Mouse (Mus musculus): ENCODE measurements at regions not wholly inside any gene's neighbourhood (a gene's known extent, or its start where the extent isn't known, plus 50 kb on each side); places are given as distances from the start of the nearest gene placed in this dataset.
A peak's percentile ranks its signal among the peaks of the same experiment; 100 is the strongest.

DNA sequence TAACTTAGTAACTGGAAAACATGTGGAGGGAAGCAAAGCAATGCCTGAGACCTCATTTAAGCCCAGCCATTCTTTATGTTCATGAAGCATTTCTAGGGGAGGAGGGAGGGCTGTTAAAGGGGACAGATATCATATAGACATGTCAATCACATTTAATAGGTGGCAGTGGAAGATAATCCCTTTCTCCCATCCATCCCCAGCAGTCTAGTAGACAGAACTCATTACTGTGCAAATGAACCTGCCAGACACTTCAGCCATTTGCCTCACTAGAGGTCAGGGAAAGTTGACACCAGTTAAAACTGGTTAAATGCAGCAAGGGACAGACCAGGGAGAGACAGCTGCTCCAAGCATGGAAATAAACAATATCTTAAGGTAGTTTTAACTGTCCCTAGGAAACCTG is 359.1 kb downstream of the Slc6a15 start:
- Histone ChIP-seq H3K4me1 (peaks cover 16% of the 10 kb centered on the region), H3K36me3 (replicated peaks) (no peaks in the 10 kb centered on the region), H3K27me3 (replicated peaks; ENCODE audit: low read depth, poor library complexity, severe bottlenecking) (no peaks in the 10 kb centered on the region), H3K4me3 (no peak overlapping the region), H3K9me3 (no peaks in the 10 kb centered on the region), H3K27ac (replicated peaks) (0 out of 2 replicates have a peak overlapping the region, but pooled peaks have one; percentile 14)
- DNase-seq (ENCODE audit: low spot score): peak; percentile 41

DNA sequence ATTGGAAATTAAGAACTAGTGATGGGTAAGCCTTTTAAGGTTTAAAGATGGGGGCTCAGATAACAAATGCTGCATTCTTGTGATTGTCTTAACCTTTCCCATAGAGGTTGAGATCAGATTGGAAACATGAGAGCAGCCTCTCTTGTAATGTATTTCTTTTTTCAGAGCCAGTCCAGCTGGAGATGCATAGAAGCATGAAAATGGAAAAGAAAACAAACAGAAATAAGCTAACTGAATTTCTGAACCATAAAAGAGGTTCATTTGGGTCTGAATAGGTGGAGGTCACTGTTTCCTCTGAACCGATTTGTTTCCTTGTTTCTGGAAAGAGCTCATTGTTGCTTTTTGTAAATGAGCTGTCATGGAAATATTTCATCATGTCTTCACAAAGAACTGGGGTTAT is 363.9 kb downstream of the Slc6a15 start:
- Histone ChIP-seq H3K9me3 (no peaks in the 10 kb centered on the region), H3K27ac (replicated peaks) (no peak overlapping the region)
- no peak for DNase-seq (ENCODE audit: low spot score)

DNA sequence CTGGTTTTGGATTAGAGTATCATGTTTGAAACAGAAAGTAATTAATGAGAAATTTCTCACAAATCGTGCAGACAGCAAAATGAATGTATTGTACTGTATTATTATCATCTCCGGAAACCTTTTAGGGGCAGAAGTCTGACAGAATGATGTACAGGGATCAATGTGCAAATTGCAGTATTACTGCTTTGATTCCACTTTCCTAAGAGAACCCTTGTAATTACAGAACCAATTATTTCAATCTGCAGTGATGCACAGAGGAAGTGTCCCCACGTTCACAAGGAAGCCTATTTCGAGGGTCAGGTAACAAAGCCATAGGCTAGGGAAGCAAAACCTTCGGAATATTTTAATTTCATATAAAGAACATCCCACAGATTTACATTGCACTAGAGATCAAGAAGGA is 364.4 kb downstream of the Slc6a15 start:
- Histone ChIP-seq H3K27me3 (replicated peaks; ENCODE audit: low read depth, poor library complexity, severe bottlenecking) (no peaks in the 10 kb centered on the region), H3K27ac (replicated peaks) (no peak overlapping the region), H3K9me3 (no peaks in the 10 kb centered on the region), H3K4me1 (peaks cover 11% of the 10 kb centered on the region), H3K4me3 (no peak overlapping the region), H3K36me3 (replicated peaks) (no peaks in the 10 kb centered on the region)
- DNase-seq (ENCODE audit: low spot score): no peak
- WGBS: 63% methylated on average over 5 of the region's 5 CpGs

More for the DNA sequence above, 363.9 kb downstream of the Slc6a15 start:
- 29% methylated on average over 1 of the region's 1 CpGs for WGBS
- peaks cover 14% of the 10 kb centered on the region for H3K4me1 ChIP-seq
- H3K4me3 ChIP-seq: no peak overlapping the region
- H3K27me3 ChIP-seq (replicated peaks; ENCODE audit: low read depth, poor library complexity, severe bottlenecking): no peaks in the 10 kb centered on the region
- H3K36me3 ChIP-seq (replicated peaks): no peaks in the 10 kb centered on the region

DNA sequence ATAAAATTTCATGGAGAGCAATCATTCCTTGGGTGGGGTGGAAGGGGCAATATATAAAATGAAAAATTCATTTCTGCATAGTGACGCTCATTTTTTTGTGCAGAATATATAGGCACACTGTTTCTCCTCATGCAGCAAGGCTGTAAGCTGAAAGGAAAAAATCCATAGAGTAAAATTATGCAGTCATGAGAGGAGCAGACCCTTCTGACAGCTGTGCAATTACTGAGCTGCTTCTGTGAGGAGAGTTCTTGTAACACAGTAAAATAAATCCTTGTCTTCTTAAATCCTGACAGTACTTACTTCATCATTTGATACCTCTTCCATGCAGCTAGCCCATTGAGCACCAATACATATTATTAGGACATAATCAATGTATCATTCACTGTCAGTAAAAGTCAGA is 362.7 kb upstream of the Gm21293 start:
- no peaks in the 10 kb centered on the region for H3K9me3 ChIP-seq
- H3K36me3 ChIP-seq (replicated peaks): no peaks in the 10 kb centered on the region
- WGBS: 92% methylated on average over 1 of the region's 1 CpGs
- no peak for DNase-seq (ENCODE audit: low spot score)
- H3K4me1 ChIP-seq: no peaks in the 10 kb centered on the region
- H3K27ac ChIP-seq (replicated peaks): no peak overlapping the region
- no peak overlapping the region for H3K4me3 ChIP-seq
- H3K27me3 ChIP-seq (replicated peaks; ENCODE audit: low read depth, poor library complexity, severe bottlenecking): no peaks in the 10 kb centered on the region

DNA sequence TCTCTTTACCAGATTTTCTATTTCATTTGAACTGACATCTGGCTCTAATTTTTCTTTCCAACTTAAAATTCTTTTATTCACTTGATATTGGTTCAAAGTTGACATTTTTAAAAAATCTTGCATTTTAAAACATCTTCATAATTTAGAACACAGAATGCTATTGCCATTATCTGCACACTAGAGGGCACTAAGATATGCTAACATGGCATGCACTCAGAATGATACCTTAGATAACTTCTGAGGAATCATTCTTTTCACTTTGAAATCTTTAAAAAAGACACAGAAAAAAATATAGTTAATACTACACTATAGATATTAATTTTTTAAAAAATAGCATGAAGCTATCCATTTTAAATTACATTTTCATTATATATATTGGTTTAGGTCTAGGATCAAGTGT is 357.9 kb upstream of the Gm21293 start:
- Histone ChIP-seq H3K4me1 (no peaks in the 10 kb centered on the region), H3K36me3 (replicated peaks) (no peaks in the 10 kb centered on the region)
- no peak for DNase-seq (ENCODE audit: low spot score)

DNA sequence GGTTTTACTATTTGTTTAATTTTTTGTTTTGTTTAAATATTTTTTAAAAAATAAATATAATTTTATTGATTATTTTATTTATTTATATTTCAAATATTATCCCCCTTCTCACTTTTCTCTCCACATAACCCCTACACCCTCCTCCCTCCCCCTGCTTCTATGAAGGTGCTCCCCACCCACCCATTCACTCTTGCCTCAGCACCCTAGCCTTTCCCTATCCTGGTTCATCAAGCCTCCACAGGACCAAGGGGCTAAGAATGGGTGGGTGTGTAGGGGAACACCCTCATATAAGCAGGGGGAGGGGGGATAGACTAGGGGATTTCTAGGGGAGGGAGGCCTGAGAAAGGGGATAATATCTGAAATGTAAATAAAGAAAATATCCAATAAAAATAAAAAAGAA is 313.7 kb upstream of the Gm21293 start:
- no peak for DNase-seq (ENCODE audit: low spot score)
- Histone ChIP-seq H3K4me1 (no peaks in the 10 kb centered on the region), H3K27me3 (replicated peaks; ENCODE audit: low read depth, poor library complexity, severe bottlenecking) (no peaks in the 10 kb centered on the region)

More for the DNA sequence above, 357.9 kb upstream of the Gm21293 start:
- Histone ChIP-seq H3K9me3 (no peaks in the 10 kb centered on the region), H3K27ac (replicated peaks) (no peak overlapping the region), H3K27me3 (replicated peaks; ENCODE audit: low read depth, poor library complexity, severe bottlenecking) (no peaks in the 10 kb centered on the region), H3K4me3 (no peak overlapping the region)

DNA sequence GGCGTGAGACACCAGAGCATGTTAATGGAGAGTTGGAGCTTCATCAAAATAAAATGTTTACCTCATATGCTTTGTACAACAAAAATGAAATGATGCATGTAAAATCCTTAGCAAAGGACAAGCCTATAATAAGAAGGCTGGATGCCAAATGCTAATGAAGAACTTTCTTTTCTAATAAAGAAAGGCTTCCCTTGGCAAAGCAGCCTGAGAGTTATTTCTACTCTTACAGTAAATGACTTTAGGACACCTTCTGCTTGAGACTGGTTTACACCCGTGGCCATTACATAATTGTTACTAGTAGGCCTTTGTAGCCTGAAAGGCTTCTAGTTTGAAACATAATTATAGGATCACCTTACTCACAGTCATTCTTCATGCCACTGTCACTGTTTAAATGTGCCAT is 310.7 kb upstream of the Gm21293 start:
- Histone ChIP-seq H3K27ac (replicated peaks) (no peak overlapping the region), H3K9me3 (no peaks in the 10 kb centered on the region), H3K27me3 (replicated peaks; ENCODE audit: low read depth, poor library complexity, severe bottlenecking) (no peaks in the 10 kb centered on the region), H3K4me3 (no peak overlapping the region), H3K4me1 (no peaks in the 10 kb centered on the region), H3K36me3 (replicated peaks) (no peaks in the 10 kb centered on the region)
- 66% methylated on average over 2 of the region's 2 CpGs for WGBS
- no peak for DNase-seq (ENCODE audit: low spot score)

More for the DNA sequence above, 313.7 kb upstream of the Gm21293 start:
- Histone ChIP-seq H3K36me3 (replicated peaks) (no peaks in the 10 kb centered on the region), H3K27ac (replicated peaks) (no peak overlapping the region), H3K4me3 (no peak overlapping the region), H3K9me3 (no peaks in the 10 kb centered on the region)

DNA sequence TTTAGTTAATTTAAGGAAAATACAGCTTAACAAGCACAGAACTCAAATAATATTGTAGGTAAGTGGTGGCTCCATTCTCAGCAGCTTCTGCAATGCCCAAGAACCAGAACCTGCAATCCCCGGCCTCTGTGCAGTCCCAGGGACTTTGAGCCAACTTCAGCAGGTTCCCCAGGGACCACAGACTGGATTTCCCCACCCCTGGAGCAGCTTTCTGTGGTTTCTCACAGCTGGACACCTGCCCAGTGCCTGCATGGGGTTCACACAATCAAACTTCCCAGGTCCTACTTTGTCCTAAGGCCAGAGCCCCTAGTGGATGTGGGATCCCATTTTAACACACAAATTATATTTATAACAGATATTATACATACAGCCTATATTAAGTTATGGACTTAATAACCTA is 287.6 kb upstream of the Gm21293 start:
- WGBS: 74% methylated on average over 1 of the region's 1 CpGs
- no peak overlapping the region for H3K27ac ChIP-seq (replicated peaks)
- DNase-seq (ENCODE audit: low spot score): no peak
- H3K4me3 ChIP-seq: no peak overlapping the region
- H3K36me3 ChIP-seq (replicated peaks): no peaks in the 10 kb centered on the region
- no peaks in the 10 kb centered on the region for H3K4me1 ChIP-seq
- H3K27me3 ChIP-seq (replicated peaks; ENCODE audit: low read depth, poor library complexity, severe bottlenecking): no peaks in the 10 kb centered on the region
- H3K9me3 ChIP-seq: no peaks in the 10 kb centered on the region

DNA sequence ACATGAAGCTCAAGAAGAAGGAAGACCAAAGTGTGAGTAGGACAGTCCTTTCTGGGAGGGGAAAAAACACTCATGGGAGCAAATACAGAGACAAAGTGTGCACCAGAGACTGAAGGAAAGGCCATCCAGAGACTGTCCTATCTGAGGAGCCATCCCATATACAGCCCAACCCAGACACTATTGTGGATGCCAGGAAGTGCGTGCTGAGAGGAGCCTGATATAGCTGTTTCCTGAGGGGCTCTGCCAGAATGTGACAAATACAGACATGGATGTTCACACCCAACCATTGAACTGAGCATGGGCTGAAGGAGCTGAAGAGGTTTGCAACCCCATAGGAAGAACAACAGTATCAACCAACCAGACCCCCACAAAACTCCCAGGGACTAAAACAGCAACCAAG is 281.9 kb upstream of the Gm21293 start:
- Histone ChIP-seq H3K27me3 (replicated peaks; ENCODE audit: low read depth, poor library complexity, severe bottlenecking) (no peaks in the 10 kb centered on the region), H3K9me3 (no peaks in the 10 kb centered on the region), H3K4me3 (no peak overlapping the region), H3K4me1 (no peaks in the 10 kb centered on the region), H3K27ac (replicated peaks) (no peak overlapping the region), H3K36me3 (replicated peaks) (no peaks in the 10 kb centered on the region)
- WGBS: 86% methylated on average over 1 of the region's 1 CpGs
- DNase-seq (ENCODE audit: low spot score): no peak

DNA sequence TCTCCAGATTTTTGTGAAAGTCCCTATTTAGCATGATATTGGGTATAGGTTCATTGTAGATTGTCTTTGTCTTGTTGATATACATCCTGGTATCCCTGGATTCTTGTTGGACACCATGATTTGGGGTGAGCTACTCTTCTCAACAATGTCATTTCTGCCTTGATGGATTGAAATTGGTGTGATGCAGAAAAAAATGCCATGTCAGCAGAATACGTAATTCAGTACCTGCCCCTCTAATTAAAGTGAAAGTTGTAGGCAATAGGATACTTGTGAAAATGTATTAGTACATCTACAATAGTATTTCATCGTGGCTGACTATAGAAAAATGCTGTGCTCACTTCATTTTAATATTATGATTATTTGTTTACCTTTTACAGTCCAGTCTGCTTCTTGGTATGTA is 280.7 kb upstream of the Gm21293 start:
- Histone ChIP-seq H3K4me1 (no peaks in the 10 kb centered on the region), H3K9me3 (no peaks in the 10 kb centered on the region), H3K4me3 (no peak overlapping the region), H3K36me3 (replicated peaks) (no peaks in the 10 kb centered on the region), H3K27ac (replicated peaks) (no peak overlapping the region), H3K27me3 (replicated peaks; ENCODE audit: low read depth, poor library complexity, severe bottlenecking) (no peaks in the 10 kb centered on the region)
- WGBS: 91% methylated on average over 2 of the region's 2 CpGs
- no peak for DNase-seq (ENCODE audit: low spot score)

DNA sequence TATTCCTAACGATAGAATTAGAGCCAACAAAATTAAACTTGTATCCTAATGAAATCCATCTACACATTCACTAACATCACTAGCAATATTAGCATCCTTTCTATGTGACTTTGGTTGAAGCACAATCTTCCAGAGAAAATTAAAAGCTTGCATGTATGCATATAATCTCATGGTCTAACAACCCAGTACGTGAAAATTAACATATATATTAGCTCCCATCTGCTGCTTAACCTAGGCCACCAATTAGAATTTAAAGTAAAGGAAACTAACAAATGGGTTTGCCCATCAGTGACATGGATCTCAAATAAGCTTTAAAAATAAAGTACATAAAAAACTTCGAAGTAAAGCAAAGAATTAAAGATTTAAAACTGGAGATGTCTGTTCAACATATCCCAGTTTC is 278.9 kb upstream of the Gm21293 start:
- 83% methylated on average over 3 of the region's 3 CpGs for WGBS
- no peak for DNase-seq (ENCODE audit: low spot score)
- H3K27ac ChIP-seq (replicated peaks): no peak overlapping the region
- H3K36me3 ChIP-seq (replicated peaks): no peaks in the 10 kb centered on the region
- no peaks in the 10 kb centered on the region for H3K9me3 ChIP-seq
- no peaks in the 10 kb centered on the region for H3K4me1 ChIP-seq
- no peak overlapping the region for H3K4me3 ChIP-seq
- H3K27me3 ChIP-seq (replicated peaks; ENCODE audit: low read depth, poor library complexity, severe bottlenecking): no peaks in the 10 kb centered on the region

DNA sequence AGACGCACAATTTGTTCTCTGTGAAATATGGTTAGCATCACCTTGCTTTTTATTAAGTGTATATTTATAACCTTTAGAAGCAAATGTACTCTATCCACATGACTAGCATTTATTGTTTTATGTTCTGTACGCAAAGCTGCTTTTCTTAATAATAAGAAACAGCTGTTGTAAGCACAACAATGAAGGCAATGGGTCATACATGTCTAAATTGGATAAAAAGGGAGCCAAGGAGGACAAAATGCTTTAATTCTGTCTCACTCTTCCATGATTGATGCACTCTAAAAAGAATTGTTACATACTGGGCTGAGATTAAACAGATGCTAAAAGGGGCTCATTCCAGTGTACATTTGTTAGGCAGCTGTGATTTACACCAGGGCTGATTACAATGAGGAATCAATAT is 232.7 kb upstream of the Gm21293 start:
- Histone ChIP-seq H3K27ac (replicated peaks) (no peak overlapping the region), H3K36me3 (replicated peaks) (no peaks in the 10 kb centered on the region), H3K4me1 (no peaks in the 10 kb centered on the region), H3K9me3 (no peaks in the 10 kb centered on the region), H3K4me3 (no peak overlapping the region), H3K27me3 (replicated peaks; ENCODE audit: low read depth, poor library complexity, severe bottlenecking) (no peaks in the 10 kb centered on the region)
- WGBS: 74% methylated on average over 2 of the region's 2 CpGs
- DNase-seq (ENCODE audit: low spot score): no peak

DNA sequence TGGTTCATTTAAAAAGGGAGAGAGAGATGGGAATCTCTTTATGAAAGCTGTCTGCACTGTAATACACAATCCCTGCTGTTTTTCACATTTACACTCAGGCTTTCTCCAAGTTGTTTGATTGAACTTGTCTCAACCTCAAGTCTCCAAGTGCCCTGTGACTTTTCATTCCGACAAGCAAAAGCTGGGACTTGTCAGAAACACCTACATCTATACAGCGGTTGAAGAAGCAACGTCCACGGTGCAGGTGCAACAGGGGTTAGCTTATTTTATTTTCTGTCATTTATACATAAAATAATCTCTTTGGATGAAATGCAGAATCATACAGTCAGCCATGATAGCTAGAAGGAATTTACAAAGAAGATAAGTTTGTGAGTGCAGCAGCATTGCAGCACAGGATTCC is 184.6 kb upstream of the Gm21293 start:
- Histone ChIP-seq H3K36me3 (replicated peaks) (no peaks in the 10 kb centered on the region), H3K9me3 (no peaks in the 10 kb centered on the region), H3K4me3 (no peak overlapping the region), H3K27ac (replicated peaks) (no peak overlapping the region), H3K4me1 (no peaks in the 10 kb centered on the region), H3K27me3 (replicated peaks; ENCODE audit: low read depth, poor library complexity, severe bottlenecking) (no peaks in the 10 kb centered on the region)
- WGBS: 84% methylated on average over 4 of the region's 4 CpGs
- DNase-seq (ENCODE audit: low spot score): no peak

DNA sequence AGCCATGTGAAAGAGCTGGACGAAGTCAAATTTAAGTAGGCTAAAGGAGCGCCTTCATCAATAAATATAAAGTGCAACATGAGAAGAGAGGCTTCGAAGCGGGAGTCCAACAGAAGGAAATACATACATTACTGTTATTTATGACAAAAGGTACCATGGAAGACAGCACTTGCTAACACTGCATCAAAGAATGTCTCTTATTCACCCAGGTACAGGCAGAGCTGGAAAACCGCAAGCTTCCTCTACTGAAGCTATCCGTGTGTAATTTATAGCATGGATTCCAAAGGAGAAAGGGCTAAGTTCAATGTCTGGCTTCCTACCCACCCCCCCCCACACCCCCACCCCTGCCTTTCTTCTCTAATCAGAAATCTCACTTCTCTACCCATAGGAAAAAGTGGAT is 166.7 kb upstream of the Gm21293 start:
- H3K36me3 ChIP-seq (replicated peaks): no peaks in the 10 kb centered on the region
- H3K9me3 ChIP-seq: no peaks in the 10 kb centered on the region
- no peak overlapping the region for H3K27ac ChIP-seq (replicated peaks)
- 0 out of 2 replicates have a peak, but pooled peaks cover 3% of the 10 kb centered on the region for H3K4me1 ChIP-seq
- DNase-seq (ENCODE audit: low spot score): no peak
- H3K27me3 ChIP-seq (replicated peaks; ENCODE audit: low read depth, poor library complexity, severe bottlenecking): no peaks in the 10 kb centered on the region
- no peak overlapping the region for H3K4me3 ChIP-seq
- WGBS: 83% methylated on average over 6 of the region's 6 CpGs

Data from embryonic facial prominence, embryonic 10.5 days (tissue).